Mouse (Mus musculus) kidney, embryonic 14.5 days (tissue): ENCODE measurements around the gene Slc11a2. TPM values are rescaled to one million over a fixed set of nuclear protein-coding genes. Genes with fewer than 3 reads are reported as not detected.
"Not testable (repeated sequence)": the region's sequence is repeated elsewhere in the genome, so short reads cannot be mapped to it uniquely, and the experiment has no call there.

Experiments
- ATAC-seq: fragments of 200-750 bp; cut with Nextera tagmentation; 2 replicates; pipeline ENCODE4 v1.8.0; 2017; ENCODE audit warnings: moderate number of reproducible peaks, mild to moderate bottlenecking, moderate TSS enrichment, moderate library complexity; ENCODE audit not compliant: low FRiP score, low TSS enrichment
- H3K27ac ChIP-seq: fragments of 300-500 bp; sonication (generic); 2 replicates; pipeline ENCODE4 v1.5.1; 2014; ENCODE audit warnings: low read depth, mild to moderate bottlenecking, low read length, moderate library complexity, mixed read lengths
- H3K27me3 ChIP-seq: fragments of 300-500 bp; sonication (generic); 2 replicates; pipeline ENCODE4 v1.6.1; 2014; ENCODE audit warnings: mild to moderate bottlenecking, low read length; ENCODE audit not compliant: control insufficient read depth, insufficient read depth
- H3K36me3 ChIP-seq: fragments of 300-500 bp; sonication (generic); 2 replicates; pipeline ENCODE4 v1.6.1; 2014; ENCODE audit warnings: low read length, mixed read lengths; ENCODE audit not compliant: control insufficient read depth, insufficient read depth
- H3K4me1 ChIP-seq: fragments of 300-500 bp; sonication (generic); 2 replicates; pipeline ENCODE4 v1.6.1; 2014; ENCODE audit warnings: low read length, mixed read lengths; ENCODE audit not compliant: control insufficient read depth, insufficient read depth
- H3K4me2 ChIP-seq: fragments of 300-500 bp; sonication (generic); replicated peaks from 2 replicates; pipeline ENCODE4 v1.6.1; 2014; ENCODE audit warnings: low read depth, mild to moderate bottlenecking, low read length
- H3K4me3 ChIP-seq: fragments of 300-500 bp; sonication (generic); 2 replicates; pipeline ENCODE4 v1.5.1; 2014; ENCODE audit warnings: mild to moderate bottlenecking, low read length
- H3K9ac ChIP-seq: fragments of 300-500 bp; sonication (generic); 2 replicates; pipeline ENCODE4 v1.6.1; 2014; ENCODE audit warnings: low read depth, mild to moderate bottlenecking, low read length, moderate library complexity
- H3K9me3 ChIP-seq: fragments of 300-500 bp; sonication (generic); 2 replicates; pipeline ENCODE4 v1.6.1; 2016; ENCODE audit warnings: low read length; ENCODE audit not compliant: control insufficient read depth
- WGBS: fragments of 180-500 bp; shearing (Covaris S2); extraction: QIAGEN DNeasy Blood & Tissue Kit; methylation state at CpG from one replicate; pipeline ENCODE4 v1.1.7; 2014; 5-methylcytosine and 5-hydroxymethylcytosine counted together
- polyA plus RNA-seq: library from polyadenylated mRNA; unstranded; fragments of >200 nt; fragmentation: Nextera tagmentation; extraction: Ambion mirVana; gene quantifications from 2 replicates; pipeline ENCODE4 v1.2.1, GENCODE M21; 2014

Slc11a2 gene
- polyA plus RNA-seq, 1 experiment from 2014 or later, result 22.6 TPM

DNA sequence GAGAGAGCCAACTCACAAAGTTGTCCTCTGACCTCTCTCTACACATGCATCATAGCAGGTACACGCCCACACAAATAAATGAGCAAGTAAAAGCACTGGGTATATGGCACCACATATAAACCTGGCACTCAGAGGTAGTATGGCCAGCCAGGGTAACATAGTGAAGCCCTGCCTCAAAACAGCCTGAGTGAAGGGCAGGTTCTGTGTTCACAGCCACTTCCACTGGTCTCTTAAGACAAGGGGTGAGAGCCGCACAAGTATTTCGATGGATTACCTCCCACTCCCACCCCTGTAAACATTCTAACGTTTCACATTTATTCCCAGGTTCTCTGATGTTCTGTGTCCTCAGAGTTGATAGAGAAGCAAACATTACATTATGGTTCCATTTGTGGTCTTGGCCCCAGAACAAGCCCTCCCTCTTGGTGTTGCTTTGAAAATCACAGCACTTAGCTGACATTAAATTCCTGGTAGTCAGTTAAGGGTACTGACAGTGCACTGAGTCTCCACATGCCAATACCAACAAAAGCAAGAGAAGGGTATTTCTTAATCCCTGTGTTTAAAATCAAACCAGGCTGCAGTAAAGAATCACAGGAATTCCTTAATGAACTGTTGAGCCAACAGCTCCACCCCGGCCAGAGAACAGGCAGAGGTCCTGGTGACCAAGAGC is 83.4 kb downstream of the Slc11a2 start:
- not testable (repeated sequence) for ATAC-seq, H3K27ac ChIP-seq, H3K27me3 ChIP-seq, H3K9me3 ChIP-seq, H3K4me3 ChIP-seq, H3K36me3 ChIP-seq, H3K9ac ChIP-seq, H3K4me2 ChIP-seq, H3K4me1 ChIP-seq
- WGBS, result 59% methylated on average over 4 of the region's 5 CpGs

Other genes with a start within 250 kb of the Slc11a2 start
- gene Atf1, start 197.3 kb downstream of the Slc11a2 start, polyA plus RNA-seq, result 48.4 and 57.8 TPM in 2 replicates
- not detected in 2 replicates for gene Tmprss12, start 144.2 kb downstream of the Slc11a2 start, polyA plus RNA-seq
- 10.0 and 17.4 TPM in 2 replicates for gene Mettl7a1, start 120.9 kb downstream of the Slc11a2 start, polyA plus RNA-seq
- not detected in 2 replicates for gene Mettl7a3, start 90.1 kb downstream of the Slc11a2 start, polyA plus RNA-seq
- gene Methig1, start 71.9 kb downstream of the Slc11a2 start, polyA plus RNA-seq, result 0.27 and 0.87 TPM in 2 replicates
- not detected in 2 replicates for gene Mettl7a2, start 71.9 kb downstream of the Slc11a2 start, polyA plus RNA-seq
- 0.77 TPM in 1 of 2 replicates, not detected in the other for gene Higd1c, start 60.5 kb downstream of the Slc11a2 start, polyA plus RNA-seq
- 0.14 TPM in 1 of 2 replicates, not detected in the other for gene Gm5475, start 2.9 kb downstream of the Slc11a2 start, polyA plus RNA-seq
- 19.2 and 25.4 TPM in 2 replicates for gene Letmd1, start 44.0 kb upstream of the Slc11a2 start, polyA plus RNA-seq
- gene Csrnp2, start 70.4 kb upstream of the Slc11a2 start, polyA plus RNA-seq, result 14.5 and 18.6 TPM in 2 replicates
- 17.7 and 32.9 TPM in 2 replicates for gene Tfcp2, start 126.9 kb upstream of the Slc11a2 start, polyA plus RNA-seq
- 9.6 and 14.6 TPM in 2 replicates for gene Pou6f1, start 174.9 kb upstream of the Slc11a2 start, polyA plus RNA-seq
- gene Dazap2, start 190.3 kb upstream of the Slc11a2 start, polyA plus RNA-seq, result 236 and 274 TPM in 2 replicates
- 26.4 and 28.4 TPM in 2 replicates for gene Smagp, start 211.9 kb upstream of the Slc11a2 start, polyA plus RNA-seq
- 2.1 and 2.4 TPM in 2 replicates for gene Bin2, start 244.5 kb upstream of the Slc11a2 start, polyA plus RNA-seq